Mouse (Mus musculus) monocyte, adult 2 months (primary cell): ENCODE measurements at regions not wholly inside any gene's neighbourhood (a gene's known extent, or its start where the extent isn't known, plus 50 kb on each side); places are given as distances from the start of the nearest gene placed in this dataset.

ENCODE experiments used
- DNase-seq, 2 experiments: peaks; one replicate each; pipeline ENCODE4 v3.0.0; 2022; ENCODE audit warnings: low spot score in 2 of 2, low read depth in 1 of 2

GRCm38 (mm10) chr3:21381072-21381471, 695.4 kb upstream of the Tbl1xr1 start:
- no peak for DNase-seq

- no peak for DNase-seq
These were observed 672.9 kb upstream of the Tbl1xr1 start for GRCm38 (mm10) chr3:21403551-21403950.

GRCm38 (mm10) chr3:21404058-21404457, 672.4 kb upstream of the Tbl1xr1 start:
- DNase-seq = no peak

GRCm38 (mm10) chr3:21407077-21407476, 669.4 kb upstream of the Tbl1xr1 start:
- DNase-seq = no peak

- no peak for DNase-seq
These were observed 664.4 kb upstream of the Tbl1xr1 start for GRCm38 (mm10) chr3:21412010-21412409.

- no peak for DNase-seq
These were observed 653.3 kb upstream of the Tbl1xr1 start for GRCm38 (mm10) chr3:21423139-21423538.

GRCm38 (mm10) chr3:21426538-21426937, 649.9 kb upstream of the Tbl1xr1 start:
- DNase-seq = no peak

GRCm38 (mm10) chr3:21427408-21428031, 648.9 kb upstream of the Tbl1xr1 start:
- DNase-seq = no peak

GRCm38 (mm10) chr3:21428120-21428519, 648.3 kb upstream of the Tbl1xr1 start:
- DNase-seq = no peak

- DNase-seq = no peak
These were observed 612.2 kb upstream of the Tbl1xr1 start for GRCm38 (mm10) chr3:21464245-21464644.

- DNase-seq = no peak
These were observed 610.3 kb upstream of the Tbl1xr1 start for GRCm38 (mm10) chr3:21466113-21466645.

GRCm38 (mm10) chr3:21477366-21477765, 599.1 kb upstream of the Tbl1xr1 start:
- no peak for DNase-seq

- DNase-seq = no peak
These were observed 597.2 kb upstream of the Tbl1xr1 start for GRCm38 (mm10) chr3:21479021-21479795.

- no peak for DNase-seq
These were observed 596.6 kb upstream of the Tbl1xr1 start for GRCm38 (mm10) chr3:21479846-21480245.

GRCm38 (mm10) chr3:21484052-21484451, 592.4 kb upstream of the Tbl1xr1 start:
- no peak for DNase-seq

GRCm38 (mm10) chr3:21485454-21485853, 591.0 kb upstream of the Tbl1xr1 start:
- DNase-seq = no peak

- no peak for DNase-seq
These were observed 586.9 kb upstream of the Tbl1xr1 start for GRCm38 (mm10) chr3:21489547-21489946.

GRCm38 (mm10) chr3:21492413-21492812, 584.0 kb upstream of the Tbl1xr1 start:
- DNase-seq = no peak

- DNase-seq = no peak
These were observed 583.1 kb upstream of the Tbl1xr1 start for GRCm38 (mm10) chr3:21493384-21493783.

GRCm38 (mm10) chr3:21494904-21495303, 581.5 kb upstream of the Tbl1xr1 start:
- no peak for DNase-seq

- DNase-seq = no peak
These were observed 580.8 kb upstream of the Tbl1xr1 start for GRCm38 (mm10) chr3:21495651-21496050.

- no peak for DNase-seq
These were observed 580.3 kb upstream of the Tbl1xr1 start for GRCm38 (mm10) chr3:21496166-21496565.
